ENCODE assay signal across 16 mouse cellular contexts in the genomic region with DNA sequence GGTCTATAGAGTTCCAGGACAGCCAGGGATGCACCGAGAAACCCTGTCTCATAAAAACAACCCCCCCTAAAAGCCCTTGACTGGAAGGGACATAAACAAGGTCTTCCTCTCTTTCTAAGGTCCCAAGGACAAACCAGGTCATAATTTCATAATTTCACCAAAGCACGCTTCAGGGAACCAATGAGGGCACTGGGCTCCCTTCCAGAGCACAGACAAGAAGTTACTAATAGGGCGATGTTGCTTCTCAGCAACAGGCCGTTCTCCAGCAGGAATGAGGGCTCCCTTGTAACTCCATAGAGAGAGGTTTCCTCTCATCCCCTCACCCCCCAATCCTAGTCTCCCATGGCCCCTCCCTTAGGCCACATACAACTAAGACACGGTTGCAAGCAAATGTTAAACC. TPM values are rescaled to one million over a fixed set of nuclear protein-coding genes. Genes with fewer than 3 reads are reported as not detected.
"Had no signal": no experiment of that assay in that cellular context is flagged by ENCODE, and none has a peak within 500 bp of the region (broad histone marks: within the 10 kb centered on the region; RNA-seq: fewer than 3 reads in every experiment).

No protein-coding gene starts in this region.

- DNase-seq: gastrocnemius, postnatal 14 days; gastrocnemius, postnatal 36 days; heart, adult 18-20 months; heart, postnatal 10 days; heart, postnatal 4 days; kidney, adult 18-20 months; kidney, adult 8-10 months; kidney, postnatal 10 days; kidney, postnatal 25 days; kidney, postnatal 4 days; liver; liver, embryonic 13.5 days had no signal

- ATAC-seq: hindbrain, embryonic 16.5 days; inflammation-experienced regulatory T-cells, adult 6 months; intestine, embryonic 15.5 days; intestine, postnatal 0 days had no signal

RNA-seq across cellular contexts. Expression of a gene that starts 9.1 kb away (rescaled TPM):
- polyA plus RNA-seq: inflammation-experienced regulatory T-cells, adult 6 months had no signal

RNA-seq across cellular contexts. Expression of a gene that starts 19.7 kb away (rescaled TPM):
- polyA plus RNA-seq: inflammation-experienced regulatory T-cells, adult 6 months had no signal
